Mouse (Mus musculus): ENCODE measurements around the gene Txndc8. TPM values are rescaled to one million over a fixed set of nuclear protein-coding genes. Genes with fewer than 3 reads are reported as not detected.

Txndc8 gene
- polyA plus RNA-seq (2014; fragmentation: Illumina TruSeq; extraction: RNeasy Lipid Tissue Mini Kit (QIAGEN cat#74804); ENCODE audit: low read depth, low replicate concordance): 4.9 TPM

GRCm38 (mm10) chr4:58009024-58009423 is at the start of gene Txndc8:
Gene Txndc8, minus strand, starts transcription at chr4:58009124.

DNA sequence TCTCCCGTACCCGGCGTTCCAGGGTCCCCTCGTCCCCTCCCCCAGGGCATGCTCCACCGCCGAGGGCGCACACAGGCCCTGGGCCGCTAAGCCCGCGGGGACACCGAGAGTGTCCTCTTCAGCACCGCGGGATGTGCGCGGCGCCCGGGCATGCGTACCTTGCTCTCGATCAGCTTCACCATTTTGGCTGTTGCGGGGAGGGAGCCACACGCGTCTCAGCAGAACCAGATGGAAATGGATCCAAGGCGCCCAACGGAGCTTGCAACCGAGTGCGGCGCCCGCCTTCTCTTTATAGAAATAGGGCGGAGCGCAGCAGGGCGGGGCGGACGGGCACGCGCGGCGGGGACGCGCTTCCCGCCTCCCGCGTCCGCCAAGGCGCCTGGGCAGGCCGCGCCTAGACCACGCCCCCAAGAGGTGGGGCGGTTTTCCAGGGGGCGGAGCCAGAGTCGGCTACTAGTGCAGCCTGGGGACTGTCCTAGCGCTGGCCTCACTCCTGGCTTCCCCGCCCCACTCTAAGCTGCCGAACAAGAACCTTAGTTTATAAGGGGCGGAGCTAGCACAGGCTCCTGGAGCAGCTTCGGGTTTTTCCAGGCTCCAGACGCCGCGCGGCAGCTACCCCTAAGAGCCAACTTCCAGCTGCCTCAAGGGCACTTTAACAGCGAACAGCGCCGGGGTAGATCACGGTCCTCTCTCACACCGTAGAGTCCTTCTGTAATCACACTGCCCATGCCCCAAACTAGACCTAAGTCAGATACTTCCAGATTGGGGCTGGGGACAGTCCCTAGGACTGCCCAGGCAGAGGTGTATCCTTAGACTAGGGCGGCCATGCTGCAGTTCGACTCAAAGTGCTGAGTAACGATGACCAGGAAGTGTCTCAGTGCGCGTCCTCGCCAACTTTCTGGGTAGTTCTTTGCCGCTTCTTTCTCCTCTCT is 52.6 kb downstream of the Txndc8 start, which contains the start of gene Txn1:
Gene Txn1, minus strand, starts transcription at position 383 of the 932 bp plus-strand sequence.

Other genes with a start within 250 kb of the Txndc8 start
- 17.9 TPM for gene D630039A03Rik, start 92.8 kb downstream of the Txndc8 start, polyA plus RNA-seq (2014; fragmentation: Illumina TruSeq; extraction: RNeasy Lipid Tissue Mini Kit (QIAGEN cat#74804); ENCODE audit: low read depth, low replicate concordance)
- 298 TPM for gene Txn1, start 52.7 kb downstream of the Txndc8 start, polyA plus RNA-seq (2014; fragmentation: Illumina TruSeq; extraction: RNeasy Lipid Tissue Mini Kit (QIAGEN cat#74804); ENCODE audit: low read depth, low replicate concordance)
- gene Svep1, start 197.7 kb upstream of the Txndc8 start, polyA plus RNA-seq (2014; fragmentation: Illumina TruSeq; extraction: RNeasy Lipid Tissue Mini Kit (QIAGEN cat#74804); ENCODE audit: low read depth, low replicate concordance): 14.0 TPM

Data from adipose tissue, adult 10 weeks (tissue).